Mouse (Mus musculus): ENCODE measurements around the gene Gsk3b. TPM values are rescaled to one million over a fixed set of nuclear protein-coding genes. Genes with fewer than 3 reads are reported as not detected.

Gsk3b gene
- total and polyA plus RNA-seq, 3 experiments, result 6.1 to 30.8 (median 15.5) TPM

DNA sequence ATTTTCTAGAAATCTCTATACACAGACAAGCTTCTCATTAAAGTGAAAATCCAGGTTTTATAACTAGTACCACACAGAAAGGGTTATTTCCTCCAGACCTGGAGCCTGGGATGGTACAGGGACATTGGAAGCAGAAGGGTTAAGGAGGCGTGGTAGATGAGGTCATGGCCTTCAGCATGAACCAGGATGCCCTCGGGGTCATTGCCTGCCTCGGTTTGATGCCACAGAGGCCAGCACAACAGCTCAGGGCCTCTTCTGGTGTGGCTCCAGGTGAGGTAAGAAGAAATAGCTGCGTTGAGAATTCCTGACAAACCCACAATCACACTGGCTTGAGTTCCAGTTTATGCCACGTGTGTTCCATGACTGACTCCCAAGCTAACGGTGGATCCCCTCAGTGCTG lies 200.1 kb downstream of the Gsk3b start:
- Histone ChIP-seq H3K36me3 (replicated peaks in 1 of 2; ENCODE audit: control insufficient read depth in 1 of 2, insufficient read depth in 1 of 2, low read length in 1 of 2) (no peaks in the 10 kb centered on the region), H3K4me3 (replicated peaks in 1 of 3; ENCODE audit: low read depth in 2 of 3, low read length in 2 of 3, poor library complexity in 1 of 3) (no peak overlapping the region), H3K9me3 (replicated peaks; ENCODE audit: low read length) (no peaks in the 10 kb centered on the region), H3K9ac (ENCODE audit: insufficient read depth, low read depth) (no peak overlapping the region), H3K79me2 (replicated peaks; ENCODE audit: control insufficient read depth, extremely low read depth, insufficient read depth, poor library complexity, severe bottlenecking) (no peaks in the 10 kb centered on the region), H3K27me3 (replicated peaks) (no peaks in the 10 kb centered on the region), H3K27ac (ENCODE audit: insufficient read depth, low read depth) (no peak overlapping the region), H3K4me1 (ENCODE audit: control insufficient read depth in 1 of 2, insufficient read depth in 2 of 2) (peaks cover 10 to 16% of the 10 kb centered on the region in 2 experiments), H3K4me2 (ENCODE audit: insufficient read depth, low read depth, poor library complexity, severe bottlenecking) (no peak overlapping the region)
- dilution Hi-C loops (cut with MboI; ENCODE audit: extremely low pct_ligation_motif_present, extremely low pct_unique_long_range_greater_than_20kb, low sequenced_read_pairs), result no loop called here
- in situ Hi-C loops (cut with MboI; ENCODE audit: low pct_ligation_motif_present, low pct_unique_long_range_greater_than_20kb, low sequenced_read_pairs), result no loop called here
- TF ChIP-seq GABPA (IDR thresholded peaks at IDR 0.05; ENCODE audit: insufficient replicate concordance, low read depth, low read length) (no peak), E2F4 (IDR thresholded peaks at IDR 0.05; ENCODE audit: insufficient replicate concordance, low read depth, low read length) (no peak), HCFC1 (IDR thresholded peaks at IDR 0.05; ENCODE audit: low read depth, low read length) (no peak), SMC3 (IDR thresholded peaks at IDR 0.05; ENCODE audit: low read depth, low read length) (no peak), RCOR1 (conservative IDR thresholded peaks at IDR 0.05; ENCODE audit: low read depth, low read length) (no peak), SIN3A (IDR thresholded peaks at IDR 0.05; ENCODE audit: low read length) (no peak), NELFE (IDR thresholded peaks at IDR 0.05; ENCODE audit: low read depth, low read length) (no peak), MAZ (IDR thresholded peaks at IDR 0.05; ENCODE audit: low read depth, low read length) (no peak), UBTF (IDR thresholded peaks at IDR 0.05; ENCODE audit: low read depth, low read length) (no peak), TCF12 (IDR thresholded peaks at IDR 0.05; ENCODE audit: low read depth, low read length) (no peak), MEF2A (IDR thresholded peaks at IDR 0.05; ENCODE audit: borderline replicate concordance, low read depth, low read length) (no peak), CTCF (conservative IDR thresholded peaks at IDR 0.05 in 1 of 2, IDR thresholded peaks at IDR 0.05 in 1 of 2; ENCODE audit: low read depth in 2 of 2, low read length in 2 of 2) (no peak), USF2 (conservative IDR thresholded peaks at IDR 0.05; ENCODE audit: low read depth, low read length) (no peak), ETS1 (conservative IDR thresholded peaks at IDR 0.05; ENCODE audit: low read depth, low read length) (no peak), ELF1 (IDR thresholded peaks at IDR 0.05; ENCODE audit: low read depth, low read length) (no peak), NRF1 (IDR thresholded peaks at IDR 0.05; ENCODE audit: low read depth, low read length) (no peak), POLR2A (IDR thresholded peaks at IDR 0.05; ENCODE audit: low read depth, low read length) (no peak), PAX5 (IDR thresholded peaks at IDR 0.05; ENCODE audit: low read length) (no peak), BHLHE40 (IDR thresholded peaks at IDR 0.05; ENCODE audit: low read depth, low read length) (no peak)
- no peak for DNase-seq (ENCODE audit: extremely low read depth)

DNA sequence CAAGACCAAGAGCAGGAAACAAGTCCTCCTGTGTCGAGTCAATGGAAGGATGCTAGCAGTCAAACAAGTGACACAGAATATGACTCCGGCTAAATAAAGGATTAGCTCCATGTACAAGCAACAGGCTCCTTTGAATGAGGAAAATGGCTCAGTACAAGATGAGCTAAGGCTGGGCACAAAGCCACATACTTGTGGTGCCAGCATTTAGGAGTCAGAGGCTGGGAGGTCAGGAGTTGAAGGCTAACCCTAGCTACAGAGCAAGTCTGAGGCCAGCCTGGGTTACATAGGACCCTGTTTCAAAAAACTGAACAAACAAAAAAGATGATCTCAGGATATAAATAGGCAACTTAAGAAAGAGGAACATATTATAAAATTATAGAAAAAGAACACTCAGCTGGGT lies 201.3 kb downstream of the Gsk3b start:
- Histone ChIP-seq H3K4me2 (ENCODE audit: insufficient read depth, low read depth, poor library complexity, severe bottlenecking) (no peak overlapping the region), H3K79me2 (replicated peaks; ENCODE audit: control insufficient read depth, extremely low read depth, insufficient read depth, poor library complexity, severe bottlenecking) (no peaks in the 10 kb centered on the region), H3K4me1 (ENCODE audit: control insufficient read depth in 1 of 2, insufficient read depth in 2 of 2) (peaks cover 14 to 16% of the 10 kb centered on the region in 2 experiments), H3K36me3 (replicated peaks in 1 of 2; ENCODE audit: control insufficient read depth in 1 of 2, insufficient read depth in 1 of 2, low read length in 1 of 2) (no peaks in the 10 kb centered on the region), H3K27ac (ENCODE audit: insufficient read depth, low read depth) (no peak overlapping the region), H3K27me3 (replicated peaks) (no peaks in the 10 kb centered on the region), H3K9ac (ENCODE audit: insufficient read depth, low read depth) (no peak overlapping the region), H3K9me3 (replicated peaks; ENCODE audit: low read length) (no peaks in the 10 kb centered on the region), H3K4me3 (replicated peaks in 1 of 3; ENCODE audit: low read depth in 2 of 3, low read length in 2 of 3, poor library complexity in 1 of 3) (no peak overlapping the region)
- dilution Hi-C loops (cut with MboI; ENCODE audit: extremely low pct_ligation_motif_present, extremely low pct_unique_long_range_greater_than_20kb, low sequenced_read_pairs), result no loop called here
- in situ Hi-C loops (cut with MboI; ENCODE audit: low pct_ligation_motif_present, low pct_unique_long_range_greater_than_20kb, low sequenced_read_pairs), result no loop called here
- TF ChIP-seq TBP (conservative IDR thresholded peaks at IDR 0.05; ENCODE audit: low read depth, low read length) (no peak), USF2 (conservative IDR thresholded peaks at IDR 0.05; ENCODE audit: low read depth, low read length) (no peak), POLR2A (IDR thresholded peaks at IDR 0.05; ENCODE audit: low read depth, low read length) (no peak), USF1 (IDR thresholded peaks at IDR 0.05; ENCODE audit: low read depth, low read length) (no peak), ZC3H11A (IDR thresholded peaks at IDR 0.05; ENCODE audit: low read depth, low read length) (no peak), TCF12 (IDR thresholded peaks at IDR 0.05; ENCODE audit: low read depth, low read length) (no peak), PAX5 (IDR thresholded peaks at IDR 0.05; ENCODE audit: low read length) (no peak), ELF1 (IDR thresholded peaks at IDR 0.05; ENCODE audit: low read depth, low read length) (no peak), MYC (IDR thresholded peaks at IDR 0.05; ENCODE audit: low read depth, low read length) (no peak), RCOR1 (conservative IDR thresholded peaks at IDR 0.05; ENCODE audit: low read depth, low read length) (no peak), SMC3 (IDR thresholded peaks at IDR 0.05; ENCODE audit: low read depth, low read length) (no peak), CTCF (conservative IDR thresholded peaks at IDR 0.05 in 1 of 2, IDR thresholded peaks at IDR 0.05 in 1 of 2; ENCODE audit: low read depth in 2 of 2, low read length in 2 of 2) (no peak), UBTF (IDR thresholded peaks at IDR 0.05; ENCODE audit: low read depth, low read length) (no peak), NELFE (IDR thresholded peaks at IDR 0.05; ENCODE audit: low read depth, low read length) (no peak), CHD1 (IDR thresholded peaks at IDR 0.05; ENCODE audit: low read depth, low read length) (no peak), RAD21 (IDR thresholded peaks at IDR 0.05; ENCODE audit: low read depth, low read length) (no peak), MXI1 (IDR thresholded peaks at IDR 0.05; ENCODE audit: low read depth, low read length) (no peak), MAFK (IDR thresholded peaks at IDR 0.05; ENCODE audit: insufficient replicate concordance, low read length) (no peak), NRF1 (IDR thresholded peaks at IDR 0.05; ENCODE audit: low read depth, low read length) (no peak)
- DNase-seq (ENCODE audit: extremely low read depth), result no peak
